Mouse (Mus musculus): ENCODE measurements at regions not wholly inside any gene's neighbourhood (a gene's known extent, or its start where the extent isn't known, plus 50 kb on each side); places are given as distances from the start of the nearest gene placed in this dataset.

- no peak overlapping the region for H3K4me2 ChIP-seq (replicated peaks)
- H3K9ac ChIP-seq (replicated peaks) = no peak overlapping the region
- H3K27ac ChIP-seq (replicated peaks) = no peak overlapping the region
- H3K9me3 ChIP-seq = no peaks in the 10 kb centered on the region
- H3K27me3 ChIP-seq = no peaks in the 10 kb centered on the region
- 59% methylated on average over 5 of the region's 5 CpGs for WGBS
- H3K4me3 ChIP-seq = no peak overlapping the region
- ATAC-seq (replicated peaks) = no peak
- no peaks in the 10 kb centered on the region for H3K36me3 ChIP-seq
- H3K4me1 ChIP-seq = no peaks in the 10 kb centered on the region
These were observed 1046.7 kb upstream of the Apob start for GRCm38 (mm10) chr12:6930726-6931125.

GRCm38 (mm10) chr12:6956638-6957037 is 1020.8 kb upstream of the Apob start:
- no peak for ATAC-seq (replicated peaks)
- H3K4me2 ChIP-seq (replicated peaks) = no peak overlapping the region
- no peak overlapping the region for H3K4me3 ChIP-seq

GRCm38 (mm10) chr12:6984664-6985063 is 992.8 kb upstream of the Apob start:
- Histone ChIP-seq H3K4me3 (no peak overlapping the region), H3K27ac (replicated peaks) (no peak overlapping the region), H3K9me3 (no peaks in the 10 kb centered on the region), H3K36me3 (no peaks in the 10 kb centered on the region), H3K4me1 (no peaks in the 10 kb centered on the region), H3K4me2 (replicated peaks) (no peak overlapping the region), H3K27me3 (no peaks in the 10 kb centered on the region), H3K9ac (replicated peaks) (no peak overlapping the region)
- 69% methylated on average over 4 of the region's 4 CpGs for WGBS
- ATAC-seq (replicated peaks) = no peak

More at GRCm38 (mm10) chr12:6956638-6957037, 1020.8 kb upstream of the Apob start:
- Histone ChIP-seq H3K36me3 (no peaks in the 10 kb centered on the region), H3K4me1 (no peaks in the 10 kb centered on the region), H3K27me3 (no peaks in the 10 kb centered on the region), H3K27ac (replicated peaks) (no peak overlapping the region), H3K9ac (replicated peaks) (no peak overlapping the region), H3K9me3 (no peaks in the 10 kb centered on the region)
- WGBS = 82% methylated on average over 3 of the region's 3 CpGs

GRCm38 (mm10) chr12:7028447-7028846 is 949.0 kb upstream of the Apob start:
- no peaks in the 10 kb centered on the region for H3K27me3 ChIP-seq
- no peaks in the 10 kb centered on the region for H3K9me3 ChIP-seq
- H3K4me1 ChIP-seq = peaks cover 16% of the 10 kb centered on the region
- no peak overlapping the region for H3K4me3 ChIP-seq
- peak overlapping the region; percentile 57 for H3K27ac ChIP-seq (replicated peaks)
- 69% methylated on average over 4 of the region's 4 CpGs for WGBS
- H3K9ac ChIP-seq (replicated peaks) = no peak overlapping the region
- H3K4me2 ChIP-seq (replicated peaks) = no peak overlapping the region
- peak; percentile 73 for ATAC-seq (replicated peaks)
- no peaks in the 10 kb centered on the region for H3K36me3 ChIP-seq

- Histone ChIP-seq H3K36me3 (no peaks in the 10 kb centered on the region), H3K4me1 (peaks cover 16% of the 10 kb centered on the region), H3K9me3 (no peaks in the 10 kb centered on the region), H3K27me3 (no peaks in the 10 kb centered on the region), H3K27ac (replicated peaks) (peak overlapping the region; percentile 56), H3K4me2 (replicated peaks) (no peak overlapping the region), H3K9ac (replicated peaks) (no peak overlapping the region), H3K4me3 (no peak overlapping the region)
- peak; percentile 61; the same call in 1 of the 2 replicates for ATAC-seq (replicated peaks)
- WGBS = 10% methylated on average over 4 of the region's 4 CpGs
These were observed 947.9 kb upstream of the Apob start for GRCm38 (mm10) chr12:7029396-7030065.

GRCm38 (mm10) chr12:7050791-7051190 is 926.7 kb upstream of the Apob start:
- Histone ChIP-seq H3K36me3 (no peaks in the 10 kb centered on the region), H3K27me3 (no peaks in the 10 kb centered on the region), H3K4me3 (no peak overlapping the region), H3K27ac (replicated peaks) (peak overlapping the region; percentile 14; the same call in 1 of the 2 replicates), H3K9ac (replicated peaks) (no peak overlapping the region), H3K9me3 (no peaks in the 10 kb centered on the region), H3K4me2 (replicated peaks) (no peak overlapping the region), H3K4me1 (no peaks in the 10 kb centered on the region)
- 77% methylated on average over 3 of the region's 3 CpGs for WGBS
- no peak for ATAC-seq (replicated peaks)

- ATAC-seq (replicated peaks) = no peak
- WGBS = 78% methylated on average over 2 of the region's 2 CpGs
- H3K27me3 ChIP-seq = no peaks in the 10 kb centered on the region
These were observed 922.9 kb upstream of the Apob start for GRCm38 (mm10) chr12:7054575-7054974.

GRCm38 (mm10) chr12:7094582-7094981 is 882.9 kb upstream of the Apob start:
- H3K27ac ChIP-seq (replicated peaks) = peak overlapping the region; percentile 19; the same call in 1 of the 2 replicates
- H3K9ac ChIP-seq (replicated peaks) = no peak overlapping the region
- WGBS = 78% methylated on average over 4 of the region's 4 CpGs
- H3K4me2 ChIP-seq (replicated peaks) = no peak overlapping the region
- no peaks in the 10 kb centered on the region for H3K9me3 ChIP-seq
- H3K4me3 ChIP-seq = no peak overlapping the region
- H3K36me3 ChIP-seq = no peaks in the 10 kb centered on the region
- ATAC-seq (replicated peaks) = no peak
- H3K27me3 ChIP-seq = no peaks in the 10 kb centered on the region
- 0 out of 2 replicates have a peak, but pooled peaks cover 5% of the 10 kb centered on the region for H3K4me1 ChIP-seq

More at GRCm38 (mm10) chr12:7054575-7054974, 922.9 kb upstream of the Apob start:
- Histone ChIP-seq H3K9ac (replicated peaks) (no peak overlapping the region), H3K36me3 (no peaks in the 10 kb centered on the region), H3K4me2 (replicated peaks) (no peak overlapping the region), H3K4me3 (no peak overlapping the region), H3K9me3 (no peaks in the 10 kb centered on the region), H3K4me1 (no peaks in the 10 kb centered on the region), H3K27ac (replicated peaks) (no peak overlapping the region)

GRCm38 (mm10) chr12:7095440-7095839 is 882.0 kb upstream of the Apob start:
- H3K9ac ChIP-seq (replicated peaks) = no peak overlapping the region
- no peaks in the 10 kb centered on the region for H3K9me3 ChIP-seq
- WGBS = 17% methylated on average over 1 of the region's 1 CpGs
- no peak overlapping the region for H3K27ac ChIP-seq (replicated peaks)
- ATAC-seq (replicated peaks) = no peak
- H3K27me3 ChIP-seq = no peaks in the 10 kb centered on the region
- no peaks in the 10 kb centered on the region for H3K36me3 ChIP-seq
- H3K4me1 ChIP-seq = 0 out of 2 replicates have a peak, but pooled peaks cover 5% of the 10 kb centered on the region
- no peak overlapping the region for H3K4me3 ChIP-seq
- H3K4me2 ChIP-seq (replicated peaks) = no peak overlapping the region

- 0 out of 2 replicates have a peak, but pooled peaks cover 5% of the 10 kb centered on the region for H3K4me1 ChIP-seq
- no peak overlapping the region for H3K9ac ChIP-seq (replicated peaks)
- no peaks in the 10 kb centered on the region for H3K27me3 ChIP-seq
- H3K4me2 ChIP-seq (replicated peaks) = no peak overlapping the region
- H3K4me3 ChIP-seq = no peak overlapping the region
- H3K27ac ChIP-seq (replicated peaks) = no peak overlapping the region
- no peaks in the 10 kb centered on the region for H3K36me3 ChIP-seq
- H3K9me3 ChIP-seq = no peaks in the 10 kb centered on the region
- 73% methylated on average over 3 of the region's 3 CpGs for WGBS
- no peak for ATAC-seq (replicated peaks)
These were observed 881.2 kb upstream of the Apob start for GRCm38 (mm10) chr12:7096221-7096620.

- no peaks in the 10 kb centered on the region for H3K36me3 ChIP-seq
- no peak for ATAC-seq (replicated peaks)
- no peak overlapping the region for H3K27ac ChIP-seq (replicated peaks)
- H3K4me2 ChIP-seq (replicated peaks) = no peak overlapping the region
- no peak overlapping the region for H3K4me3 ChIP-seq
- H3K4me1 ChIP-seq = no peaks in the 10 kb centered on the region
- no peaks in the 10 kb centered on the region for H3K27me3 ChIP-seq
- H3K9me3 ChIP-seq = no peaks in the 10 kb centered on the region
- no peak overlapping the region for H3K9ac ChIP-seq (replicated peaks)
- WGBS = 80% methylated on average over 3 of the region's 3 CpGs
These were observed 838.4 kb upstream of the Apob start for GRCm38 (mm10) chr12:7139044-7139443.

Measured in forebrain, embryonic 15.5 days (tissue).